Mouse (Mus musculus) fat pad, adult 2 months (tissue): ENCODE results near the gene Gm21964.

ENCODE experiments used
- DNase-seq: peaks from one replicate; pipeline ENCODE4 v3.0.0-alpha.2; 2011; ENCODE audit warnings: low read depth, low spot score; ENCODE audit errors: extremely low read depth

Gene Gm21964

GRCm38 (mm10) chr8:110100907-110101306, at the start of gene Gm21964:
Gm21964 (plus strand) TSS chr8:110101207.
- no peak for DNase-seq

GRCm38 (mm10) chr8:110051208-110051607, 49.8 kb upstream of the Gm21964 start:
- DNase-seq: no peak

- no peak for DNase-seq
Observed at GRCm38 (mm10) chr8:110058207-110058606, 42.8 kb upstream of the Gm21964 start.

- no peak for DNase-seq
Observed at GRCm38 (mm10) chr8:110064161-110064560, 36.8 kb upstream of the Gm21964 start.

GRCm38 (mm10) chr8:110064606-110065365, 36.2 kb upstream of the Gm21964 start:
- no peak for DNase-seq

GRCm38 (mm10) chr8:110065676-110066075, 35.3 kb upstream of the Gm21964 start:
- no peak for DNase-seq

GRCm38 (mm10) chr8:110069706-110070105, 31.3 kb upstream of the Gm21964 start:
- DNase-seq: no peak

- DNase-seq: no peak
Observed at GRCm38 (mm10) chr8:110071600-110071999, 29.4 kb upstream of the Gm21964 start.

GRCm38 (mm10) chr8:110074496-110074895, 26.5 kb upstream of the Gm21964 start:
- DNase-seq: no peak

GRCm38 (mm10) chr8:110079282-110080221, 21.5 kb upstream of the Gm21964 start, which contains the start of gene Zfp612:
Zfp612 (plus strand) TSS chr8:110079746.
- DNase-seq: no peak

- no peak for DNase-seq
Observed at GRCm38 (mm10) chr8:110082416-110083105, 18.4 kb upstream of the Gm21964 start.

- DNase-seq: peak; percentile 45
Observed at GRCm38 (mm10) chr8:110091869-110092268, 9.1 kb upstream of the Gm21964 start.

- DNase-seq: no peak
Observed at GRCm38 (mm10) chr8:110101676-110102075, 669 bp downstream of the Gm21964 start.

- DNase-seq: no peak
Observed at GRCm38 (mm10) chr8:110102653-110103052, 1.6 kb downstream of the Gm21964 start, which contains the start of gene Gm17720. Gm17720 (minus strand) TSS chr8:110102753.

- DNase-seq: no peak
Observed at GRCm38 (mm10) chr8:110119715-110120114, 18.7 kb downstream of the Gm21964 start.

- DNase-seq: no peak
Observed at GRCm38 (mm10) chr8:110130537-110130936, 29.5 kb downstream of the Gm21964 start.

GRCm38 (mm10) chr8:110134236-110134635, 33.2 kb downstream of the Gm21964 start:
- DNase-seq: no peak

GRCm38 (mm10) chr8:110135515-110135914, 34.5 kb downstream of the Gm21964 start:
- DNase-seq: no peak

GRCm38 (mm10) chr8:110140156-110140555, 39.1 kb downstream of the Gm21964 start:
- DNase-seq: no peak

GRCm38 (mm10) chr8:110140770-110141169, 39.8 kb downstream of the Gm21964 start:
- no peak for DNase-seq

- no peak for DNase-seq
Observed at GRCm38 (mm10) chr8:110145538-110145937, 44.5 kb downstream of the Gm21964 start.
